Mouse (Mus musculus) midbrain, embryonic 14.5 days (tissue): ENCODE measurements at regions not wholly inside any gene's neighbourhood (a gene's known extent, or its start where the extent isn't known, plus 50 kb on each side); places are given as distances from the start of the nearest gene placed in this dataset.

Source experiments
- ATAC-seq: fragments of 200-750 bp; cut with Nextera tagmentation; 2 replicates; pipeline ENCODE4 v1.8.0; 2017; ENCODE audit warnings: moderate number of reproducible peaks, moderate library complexity; ENCODE audit not compliant: low FRiP score, low TSS enrichment
- DNase-seq: peaks from one replicate; pipeline ENCODE4 v3.0.0-alpha.2; 2015
- H3K27ac ChIP-seq: fragments of 300-500 bp; sonication (generic); replicated peaks from 2 replicates; pipeline ENCODE4 v1.5.1; 2014; ENCODE audit warnings: mild to moderate bottlenecking, low read depth, low read length, moderate library complexity
- H3K27me3 ChIP-seq: fragments of 300-500 bp; sonication (generic); 2 replicates; pipeline ENCODE4 v1.6.1; 2014; ENCODE audit warnings: low read length, control low read depth, mixed read lengths; ENCODE audit not compliant: control insufficient read depth, insufficient read depth
- H3K36me3 ChIP-seq: fragments of 300-500 bp; sonication (generic); 2 replicates; pipeline ENCODE4 v1.6.1; 2014; ENCODE audit warnings: low read length, control low read depth; ENCODE audit not compliant: control insufficient read depth, insufficient read depth
- H3K4me1 ChIP-seq: fragments of 300-500 bp; sonication (generic); 2 replicates; pipeline ENCODE4 v1.6.1; 2014; ENCODE audit warnings: mild to moderate bottlenecking, antibody characterized with exemption, low read length, control low read depth; ENCODE audit not compliant: control insufficient read depth, insufficient read depth
- H3K4me2 ChIP-seq: fragments of 300-500 bp; sonication (generic); 2 replicates; pipeline ENCODE4 v1.6.1; 2014; ENCODE audit warnings: mild to moderate bottlenecking, low read length, moderate library complexity
- H3K4me3 ChIP-seq: fragments of 300-500 bp; sonication (generic); replicated peaks from 2 replicates; pipeline ENCODE4 v1.5.1; 2014; ENCODE audit warnings: low read depth, low read length
- H3K9ac ChIP-seq: fragments of 300-500 bp; sonication (generic); replicated peaks from 2 replicates; pipeline ENCODE4 v1.6.1; 2014; ENCODE audit warnings: mild to moderate bottlenecking, low read length, moderate library complexity
- H3K9me3 ChIP-seq: fragments of 300-500 bp; sonication (generic); 2 replicates; pipeline ENCODE4 v1.6.1; 2016; ENCODE audit warnings: low read length, control low read depth, mixed read lengths; ENCODE audit not compliant: control insufficient read depth
- WGBS: fragments of 180-500 bp; shearing (Covaris S2); extraction: QIAGEN DNeasy Blood & Tissue Kit; methylation state at CpG from one replicate; pipeline ENCODE4 v1.1.7; 2014; 5-methylcytosine and 5-hydroxymethylcytosine counted together

- no peak for ATAC-seq
- 53% methylated on average over 7 of the region's 7 CpGs for WGBS
- Histone ChIP-seq H3K4me1 (peaks cover 3% of the 10 kb centered on the region; the same call in 1 of the 2 replicates), H3K27me3 (no peaks in the 10 kb centered on the region; the same call in 1 of the 2 replicates), H3K27ac (no peak overlapping the region), H3K36me3 (no peaks in the 10 kb centered on the region), H3K9ac (no peak overlapping the region), H3K4me2 (no peak overlapping the region), H3K9me3 (no peaks in the 10 kb centered on the region), H3K4me3 (no peak overlapping the region)
- DNase-seq: no peak
These were observed 404.8 kb upstream of the Mki67 start for GRCm38 (mm10) chr7:136120930-136121329.

GRCm38 (mm10) chr7:136121406-136121805 lies 405.2 kb upstream of the Mki67 start:
- ATAC-seq (no peak), DNase-seq (no peak)
- no peaks in the 10 kb centered on the region for H3K36me3 ChIP-seq
- no peak overlapping the region for H3K9ac ChIP-seq
- H3K4me1 ChIP-seq: peaks cover 3% of the 10 kb centered on the region; the same call in 1 of the 2 replicates
- no peaks in the 10 kb centered on the region for H3K9me3 ChIP-seq
- H3K27ac ChIP-seq: no peak overlapping the region
- H3K4me2 ChIP-seq: no peak overlapping the region
- 93% methylated on average over 1 of the region's 1 CpGs for WGBS
- no peak overlapping the region for H3K4me3 ChIP-seq
- H3K27me3 ChIP-seq: no peaks in the 10 kb centered on the region; the same call in 1 of the 2 replicates

GRCm38 (mm10) chr7:136124786-136125185 lies 408.6 kb upstream of the Mki67 start:
- Histone ChIP-seq H3K36me3 (no peaks in the 10 kb centered on the region), H3K9ac (no peak overlapping the region)

GRCm38 (mm10) chr7:136126393-136126792 lies 410.2 kb upstream of the Mki67 start:
- Histone ChIP-seq H3K4me1 (peaks cover 19% of the 10 kb centered on the region), H3K36me3 (no peaks in the 10 kb centered on the region), H3K9me3 (no peaks in the 10 kb centered on the region), H3K4me2 (no peak overlapping the region), H3K4me3 (no peak overlapping the region), H3K9ac (no peak overlapping the region), H3K27ac (no peak overlapping the region), H3K27me3 (no peaks in the 10 kb centered on the region; the same call in 1 of the 2 replicates)
- ATAC-seq: no peak
- 91% methylated on average over 3 of the region's 3 CpGs for WGBS
- DNase-seq: no peak

More at GRCm38 (mm10) chr7:136124786-136125185, 408.6 kb upstream of the Mki67 start:
- DNase-seq (no peak), ATAC-seq (no peak)
- WGBS: 83% methylated on average over 2 of the region's 2 CpGs
- no peaks in the 10 kb centered on the region for H3K9me3 ChIP-seq
- no peak overlapping the region for H3K4me2 ChIP-seq
- no peak overlapping the region for H3K27ac ChIP-seq
- H3K4me3 ChIP-seq: no peak overlapping the region
- peaks cover 10% of the 10 kb centered on the region for H3K4me1 ChIP-seq
- H3K27me3 ChIP-seq: no peaks in the 10 kb centered on the region; the same call in 1 of the 2 replicates

GRCm38 (mm10) chr7:136127576-136127975 lies 411.4 kb upstream of the Mki67 start:
- H3K36me3 ChIP-seq: no peaks in the 10 kb centered on the region
- no peaks in the 10 kb centered on the region for H3K9me3 ChIP-seq
- 79% methylated on average over 2 of the region's 2 CpGs for WGBS
- ATAC-seq (no peak), DNase-seq (no peak)
- no peaks in the 10 kb centered on the region; the same call in 1 of the 2 replicates for H3K27me3 ChIP-seq
- peaks cover 19% of the 10 kb centered on the region for H3K4me1 ChIP-seq
- no peak overlapping the region for H3K4me2 ChIP-seq
- H3K9ac ChIP-seq: no peak overlapping the region
- H3K4me3 ChIP-seq: no peak overlapping the region
- H3K27ac ChIP-seq: no peak overlapping the region

GRCm38 (mm10) chr7:136129721-136130123 lies 413.6 kb upstream of the Mki67 start:
- H3K4me3 ChIP-seq: no peak overlapping the region
- no peaks in the 10 kb centered on the region for H3K36me3 ChIP-seq
- 8% methylated on average over 7 of the region's 7 CpGs for WGBS
- peaks cover 19% of the 10 kb centered on the region for H3K4me1 ChIP-seq
- H3K27me3 ChIP-seq: no peaks in the 10 kb centered on the region; the same call in 1 of the 2 replicates
- DNase-seq: peak; percentile 57
- H3K4me2 ChIP-seq: no peak overlapping the region; the same call in 1 of the 2 replicates
- H3K9me3 ChIP-seq: no peaks in the 10 kb centered on the region
- no peak for ATAC-seq
- H3K9ac ChIP-seq: no peak overlapping the region
- H3K27ac ChIP-seq: 0 out of 2 replicates have a peak overlapping the region, but pooled peaks have one; percentile 28

- H3K27ac ChIP-seq: no peak overlapping the region
- ATAC-seq: no peak
- peaks cover 19% of the 10 kb centered on the region for H3K4me1 ChIP-seq
- H3K9ac ChIP-seq: no peak overlapping the region
- H3K27me3 ChIP-seq: no peaks in the 10 kb centered on the region
- 9% methylated on average over 10 of the region's 10 CpGs for WGBS
- no peaks in the 10 kb centered on the region for H3K9me3 ChIP-seq
- H3K4me2 ChIP-seq: no peak overlapping the region
- no peak overlapping the region for H3K4me3 ChIP-seq
- no peaks in the 10 kb centered on the region for H3K36me3 ChIP-seq
- peak; percentile 64 for DNase-seq
These were observed 414.6 kb upstream of the Mki67 start for GRCm38 (mm10) chr7:136130666-136131239.

GRCm38 (mm10) chr7:136132976-136133375 lies 416.8 kb upstream of the Mki67 start:
- Histone ChIP-seq H3K27me3 (no peaks in the 10 kb centered on the region), H3K4me2 (no peak overlapping the region), H3K36me3 (no peaks in the 10 kb centered on the region), H3K9me3 (no peaks in the 10 kb centered on the region), H3K4me3 (no peak overlapping the region), H3K9ac (no peak overlapping the region), H3K27ac (no peak overlapping the region), H3K4me1 (peaks cover 24% of the 10 kb centered on the region)
- DNase-seq (no peak), ATAC-seq (no peak)
- 63% methylated on average over 2 of the region's 2 CpGs for WGBS

- Histone ChIP-seq H3K36me3 (no peaks in the 10 kb centered on the region), H3K4me3 (no peak overlapping the region), H3K9ac (no peak overlapping the region), H3K9me3 (no peaks in the 10 kb centered on the region), H3K4me1 (peaks cover 11% of the 10 kb centered on the region), H3K27ac (no peak overlapping the region), H3K27me3 (no peaks in the 10 kb centered on the region), H3K4me2 (no peak overlapping the region)
- 36% methylated on average over 1 of the region's 1 CpGs for WGBS
- no peak for DNase-seq
- no peak for ATAC-seq
These were observed 420.5 kb upstream of the Mki67 start for GRCm38 (mm10) chr7:136136666-136137065.
